Mouse (Mus musculus) megakaryocyte, adult 5-6 weeks (primary cell): ENCODE measurements around the gene Slc25a12. TPM values are rescaled to one million over a fixed set of nuclear protein-coding genes. Genes with fewer than 3 reads are reported as not detected.

Experiments
- ATAC-seq: 2 replicates; pipeline ENCODE4 v1.8.0; 2016; ENCODE audit warnings: mild to moderate bottlenecking, inconsistent platforms; ENCODE audit not compliant: poor library complexity, severe bottlenecking
- total RNA-seq, 2 experiments: library from RNA; stranded (forward) in 1 of 2; stranded (reverse) in 1 of 2; fragments of 153-499, 151-499 nt in 1 of 2; fragments of 221-1000, 200-1000 nt in 1 of 2; gene quantifications; 2 replicates each; pipeline versions ENCODE4 v1.2.3 to v1.2.4; 2015 to 2017

The Slc25a12 gene
- total RNA-seq, 2 experiments from 2014 or later: 36.8 to 39.7 TPM

DNA sequence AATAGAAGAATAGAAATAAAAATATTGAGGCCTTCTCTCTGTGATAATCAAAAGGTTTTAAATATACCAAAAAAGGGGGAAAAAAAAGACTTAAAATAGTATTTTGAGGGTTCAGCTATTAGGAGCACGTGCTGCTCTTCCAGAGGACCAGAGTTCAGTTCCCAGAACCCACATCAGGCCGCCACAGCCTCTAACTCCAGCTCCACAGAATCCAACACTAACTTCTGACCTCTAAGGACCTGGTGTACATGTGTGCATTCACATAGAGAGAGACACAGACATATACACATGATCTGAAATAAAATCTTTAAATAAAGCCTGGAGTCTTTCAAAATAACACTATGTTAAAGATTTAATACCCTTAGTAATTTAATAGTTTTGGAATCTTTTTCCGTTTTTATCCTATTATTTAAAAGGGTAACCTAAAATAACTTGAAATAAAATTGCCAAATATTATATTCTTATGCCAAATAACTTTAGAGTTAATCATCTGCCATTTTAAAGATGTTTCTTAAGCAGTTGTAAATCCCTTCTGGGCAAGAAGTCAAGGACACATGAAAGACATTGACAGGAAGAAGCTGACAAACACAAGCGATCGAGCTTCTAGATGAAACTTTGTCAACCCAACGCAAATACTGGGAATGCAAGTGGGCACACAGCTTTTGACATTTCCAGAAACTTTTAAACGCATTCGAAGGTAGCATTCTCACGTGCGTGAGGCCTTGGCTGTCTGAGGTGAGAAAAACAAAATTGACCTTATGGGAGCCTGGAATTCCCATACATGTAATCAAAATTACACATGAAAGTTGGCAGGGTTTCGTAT is 16.4 kb downstream of the Slc25a12 start:
- no peak for ATAC-seq

GRCm38 (mm10) chr2:71350181-71350580 is 17.4 kb downstream of the Slc25a12 start:
- ATAC-seq: no peak

- ATAC-seq: no peak
Observed at GRCm38 (mm10) chr2:71349511-71349910, 18.0 kb downstream of the Slc25a12 start.

DNA sequence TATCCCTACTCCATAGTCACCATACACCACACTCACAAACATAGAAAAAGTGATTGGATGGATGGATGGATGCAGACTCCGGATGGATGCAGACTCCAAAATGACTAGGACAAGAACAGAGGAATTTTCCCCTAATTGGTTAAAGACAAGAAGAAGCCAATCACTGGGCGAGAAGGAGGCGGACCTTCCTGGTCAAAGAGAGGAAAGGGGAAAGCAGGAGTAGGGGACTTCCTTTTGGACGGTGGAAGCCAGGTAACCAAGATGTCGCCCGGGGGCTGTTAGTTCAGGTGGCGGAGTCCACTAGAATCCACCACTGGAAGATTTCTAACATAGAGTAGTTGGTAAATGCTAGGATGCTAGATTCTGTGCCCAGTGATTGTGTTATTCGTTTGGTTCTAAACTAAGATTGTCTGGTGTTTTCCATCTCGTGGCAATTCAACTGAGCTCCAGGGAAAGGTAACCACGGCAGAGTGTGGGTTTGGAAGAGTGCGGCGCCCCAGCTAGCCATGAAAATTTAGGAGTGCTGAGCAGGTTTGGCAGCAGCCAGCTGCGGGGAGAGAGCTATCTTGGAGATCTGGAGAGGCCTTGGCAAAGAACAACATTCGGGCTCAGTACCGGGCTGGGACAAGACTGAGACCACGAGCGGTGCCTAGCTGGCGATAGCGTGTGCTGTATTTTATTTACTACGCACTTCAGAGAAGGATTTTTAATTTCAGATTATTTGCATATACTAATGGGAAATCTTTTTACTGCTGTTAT is 19.6 kb downstream of the Slc25a12 start:
- no peak for ATAC-seq

GRCm38 (mm10) chr2:71347160-71347559 is 20.4 kb downstream of the Slc25a12 start:
- ATAC-seq: no peak

DNA sequence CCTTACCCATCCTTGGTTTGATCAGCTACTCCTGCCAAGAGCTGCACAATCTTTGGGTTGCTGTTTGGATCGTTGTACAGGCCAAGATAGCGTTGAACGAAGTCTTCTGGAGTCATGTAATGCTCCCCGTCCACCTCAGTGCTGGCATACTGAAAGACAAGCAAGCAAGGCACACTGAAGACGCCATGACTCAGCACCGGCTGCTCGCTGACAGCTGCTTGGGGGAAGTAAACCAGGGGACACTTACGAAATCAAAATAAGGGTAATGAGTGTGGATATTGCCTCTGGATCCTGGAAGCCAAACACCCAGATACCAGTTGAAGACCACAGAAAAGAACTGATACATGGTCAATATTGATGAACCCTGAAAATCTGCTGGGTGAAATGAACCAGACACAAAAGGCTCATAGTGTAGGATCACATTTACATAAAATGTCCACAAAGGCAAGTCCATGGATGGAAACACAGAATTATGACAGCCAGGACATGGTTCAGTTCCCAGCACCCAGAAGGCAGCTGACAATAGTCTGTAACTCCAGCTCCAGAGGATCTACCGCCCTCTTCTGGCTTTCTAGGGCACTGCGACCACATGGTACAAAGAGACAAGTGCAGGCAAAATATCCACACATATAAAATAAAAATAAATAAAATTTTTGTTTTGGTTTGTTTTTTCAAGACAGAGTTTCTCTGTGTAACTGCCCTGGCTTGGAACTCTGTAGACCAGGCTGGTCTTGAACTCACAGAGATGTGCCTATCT is 23.5 kb downstream of the Slc25a12 start:
- ATAC-seq: peak; percentile 97

DNA sequence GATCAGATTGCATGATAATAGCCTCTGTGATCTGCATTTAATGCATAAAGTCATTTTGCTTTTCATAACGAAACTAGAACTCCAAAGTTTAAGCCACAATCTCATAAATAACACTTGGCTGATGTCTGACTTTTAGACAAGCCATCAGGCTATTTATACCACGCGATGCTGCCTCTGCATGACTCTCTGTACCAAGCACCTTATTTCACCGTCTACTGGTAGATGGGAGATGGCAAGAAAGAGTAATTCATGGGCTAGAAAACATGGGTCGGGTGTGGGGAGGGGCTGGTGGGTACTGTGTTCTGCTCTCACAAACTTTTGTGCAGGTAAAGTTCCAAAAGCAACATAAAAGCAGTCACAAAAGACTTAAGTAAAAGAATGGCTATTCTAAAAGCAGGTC is 27.4 kb downstream of the Slc25a12 start:
- ATAC-seq: no peak

DNA sequence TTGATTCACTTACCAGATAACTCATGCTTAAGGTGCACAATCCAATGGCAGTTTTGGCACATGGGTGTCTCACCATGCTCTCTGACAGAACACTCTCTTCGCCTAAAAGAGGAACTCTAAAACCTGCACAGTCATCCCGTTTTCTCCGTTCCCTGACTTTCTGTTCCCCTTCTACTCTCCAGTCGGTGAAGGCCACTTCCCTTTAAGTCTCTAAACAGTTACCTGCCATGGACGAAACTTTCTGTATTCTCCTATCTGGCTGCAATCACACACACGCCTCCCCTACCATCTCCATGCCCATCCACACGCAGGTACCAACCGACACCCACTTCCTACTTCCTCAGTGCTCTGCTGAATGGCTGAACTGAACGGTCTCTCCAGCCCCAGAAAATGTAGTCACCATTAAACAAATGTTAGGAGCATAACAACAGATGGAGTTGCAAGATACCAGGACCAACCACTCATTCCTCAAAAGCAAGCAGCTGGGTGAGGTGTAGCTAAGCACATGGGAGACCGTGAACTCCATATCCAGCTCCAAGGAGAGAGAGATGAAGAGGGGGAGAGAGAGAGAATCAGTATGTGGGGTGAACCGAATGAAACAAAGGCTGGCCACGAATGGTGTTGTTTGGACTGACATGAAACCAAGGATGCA is 29.3 kb downstream of the Slc25a12 start:
- peak; percentile 94 for ATAC-seq

- ATAC-seq: no peak
Observed at GRCm38 (mm10) chr2:71336631-71337030, 30.9 kb downstream of the Slc25a12 start.

DNA sequence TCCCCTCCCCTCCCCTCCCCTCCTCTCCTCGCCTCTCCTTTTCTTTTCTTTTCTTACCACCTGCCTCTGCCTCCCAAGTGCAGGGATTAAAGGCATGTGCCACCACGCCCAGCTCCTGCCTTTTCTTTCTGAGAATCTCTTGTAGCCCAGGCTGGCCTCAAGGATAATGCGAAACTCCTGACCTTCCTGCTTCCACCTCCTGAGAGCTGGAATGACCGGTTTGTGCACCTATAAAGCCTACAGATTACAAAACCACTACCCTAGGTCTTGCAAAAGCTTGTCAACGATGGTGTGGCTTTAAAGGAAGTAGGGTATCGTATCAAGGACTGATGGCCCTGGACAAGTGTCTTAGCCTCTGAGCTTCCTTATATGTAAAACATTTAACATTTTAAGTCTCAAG is 31.3 kb downstream of the Slc25a12 start:
- ATAC-seq: peak; percentile 72

GRCm38 (mm10) chr2:71333986-71334822 is 33.3 kb downstream of the Slc25a12 start:
- no peak for ATAC-seq

GRCm38 (mm10) chr2:71329761-71330160 is 37.8 kb downstream of the Slc25a12 start:
- no peak for ATAC-seq

DNA sequence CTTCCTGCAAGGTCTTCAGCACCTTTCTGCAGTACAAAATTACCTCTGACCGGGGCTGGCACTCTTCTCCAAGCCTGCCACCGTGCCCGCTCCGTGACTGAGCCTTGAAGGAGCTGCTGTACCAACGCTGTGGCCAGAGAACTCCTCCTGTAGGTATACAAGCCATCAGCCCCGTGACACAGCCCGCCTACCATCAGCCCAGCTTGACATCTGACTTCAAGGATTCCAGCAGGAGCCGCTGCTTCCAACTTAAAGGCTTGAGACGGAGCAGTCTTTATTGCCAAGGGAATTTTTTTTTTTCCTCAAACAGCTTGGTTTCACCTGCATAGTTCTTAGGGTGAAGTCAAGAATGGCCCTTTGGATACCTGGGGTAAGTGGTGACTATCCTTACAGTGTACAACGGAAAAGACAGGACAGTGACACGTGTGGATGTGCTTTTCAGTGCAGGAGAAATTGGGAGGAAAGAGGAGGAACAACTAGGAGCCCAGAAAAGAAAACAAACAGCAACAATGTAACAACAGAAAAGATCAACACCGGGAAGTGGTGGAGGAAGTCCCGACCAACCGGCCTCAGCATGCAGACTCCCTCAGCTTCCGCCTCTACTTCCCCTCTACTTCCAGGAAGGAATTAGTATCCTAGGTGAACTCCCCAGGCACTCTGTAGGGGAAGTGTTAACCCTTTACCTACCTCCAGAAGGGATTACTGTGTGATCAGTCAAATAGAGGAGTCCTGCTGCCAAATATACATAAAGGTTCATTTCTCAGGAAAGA is 39.0 kb downstream of the Slc25a12 start:
- ATAC-seq: no peak

GRCm38 (mm10) chr2:71327715-71328114 is 39.8 kb downstream of the Slc25a12 start:
- ATAC-seq: peak; percentile 63

DNA sequence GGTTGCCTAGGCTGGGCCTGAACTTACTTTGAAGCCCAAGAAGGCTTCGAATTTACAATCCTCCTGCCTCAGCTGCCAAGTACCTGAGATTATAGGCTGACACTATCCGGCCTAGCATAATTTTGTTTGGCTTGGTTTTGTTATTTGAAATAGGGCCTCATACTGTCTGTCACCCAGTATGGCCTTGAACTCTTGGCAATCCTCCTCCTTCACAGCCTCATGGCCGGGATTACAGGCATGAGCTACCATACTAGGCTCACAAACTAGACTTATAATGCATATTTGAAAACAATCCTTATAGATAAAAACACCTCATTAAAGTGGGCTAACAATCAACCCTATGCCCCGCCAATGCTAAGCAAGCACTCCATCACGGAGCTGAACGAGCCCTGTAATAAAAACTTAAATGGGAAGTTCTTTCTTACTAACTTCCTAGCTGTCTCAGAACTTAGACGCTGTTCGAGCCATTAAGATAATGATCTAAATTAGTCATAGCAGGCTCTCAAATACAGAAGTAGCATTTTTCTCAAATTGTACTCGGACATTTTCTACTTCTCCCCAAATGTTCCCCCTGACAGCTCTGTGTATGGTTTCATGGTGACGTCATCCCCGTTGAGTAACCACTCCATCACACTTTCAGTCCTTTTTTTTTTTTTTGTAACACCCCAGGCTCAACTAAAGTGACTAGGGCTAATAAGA is 40.6 kb downstream of the Slc25a12 start:
- ATAC-seq: peak; percentile 88

GRCm38 (mm10) chr2:71323886-71324285 is 43.7 kb downstream of the Slc25a12 start:
- ATAC-seq: no peak

DNA sequence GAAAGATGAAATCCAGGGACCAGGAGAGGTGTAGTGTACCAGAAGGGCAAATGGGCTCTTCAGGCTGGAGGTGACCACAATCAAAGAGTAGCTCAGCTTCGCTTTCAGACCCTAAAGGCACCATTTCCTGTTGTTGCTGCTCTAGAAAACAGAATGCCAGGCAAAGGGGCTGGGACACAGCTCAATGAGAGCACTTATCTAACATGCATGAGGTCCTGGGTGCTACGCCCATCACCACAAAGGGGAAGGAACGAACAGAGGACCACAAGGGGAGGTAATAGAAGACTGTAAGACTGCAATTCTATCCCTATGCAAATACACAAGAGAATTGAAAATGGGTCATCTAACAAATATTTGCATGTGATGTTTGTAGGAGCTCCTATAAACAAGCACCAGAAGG is 46.1 kb downstream of the Slc25a12 start:
- ATAC-seq: no peak

GRCm38 (mm10) chr2:71316116-71316789 is 51.3 kb downstream of the Slc25a12 start:
- ATAC-seq: no peak
